Mouse (Mus musculus) heart, embryonic 14.5 days (tissue): Measurements from ENCODE around the gene Lingo3. TPM values are rescaled to one million over a fixed set of nuclear protein-coding genes. Genes with fewer than 3 reads are reported as not detected.

Experiments
- ATAC-seq: fragments of 200-750 bp; cut with Nextera tagmentation; 2 replicates; pipeline ENCODE4 v1.8.0; 2017; ENCODE audit warnings: low read depth, moderate TSS enrichment; ENCODE audit not compliant: insufficient number of reproducible peaks, insufficient read depth, low FRiP score
- H3K27ac ChIP-seq, 2 experiments: fragments of 200-500 bp in 1 of 2; fragments of 300-500 bp in 1 of 2; sonication (generic) in 1 of 2; replicated peaks in 1 of 2; 2 replicates each; pipeline ENCODE4 v1.5.1; 2012 to 2014; ENCODE audit warnings: low read depth in 2 of 2, low read length in 2 of 2, control low read depth in 1 of 2, mild to moderate bottlenecking in 1 of 2, mixed read lengths in 1 of 2; ENCODE audit not compliant: control insufficient read depth in 1 of 2, insufficient read depth in 1 of 2
- H3K27me3 ChIP-seq: fragments of 300-500 bp; sonication (generic); 2 replicates; pipeline ENCODE4 v1.6.1; 2014; ENCODE audit warnings: mild to moderate bottlenecking, low read length, control low read depth; ENCODE audit not compliant: control insufficient read depth, insufficient read depth
- H3K36me3 ChIP-seq: fragments of 300-500 bp; sonication (generic); 2 replicates; pipeline ENCODE4 v1.6.1; 2014; ENCODE audit warnings: mild to moderate bottlenecking, control low read depth, low read length, mixed read lengths; ENCODE audit not compliant: control insufficient read depth, insufficient read depth
- H3K4me1 ChIP-seq, 2 experiments: fragments of 200-500 bp in 1 of 2; fragments of 300-500 bp in 1 of 2; sonication (generic) in 1 of 2; 2 replicates each; pipeline ENCODE4 v1.6.1; 2012 to 2014; ENCODE audit warnings: low read length in 2 of 2, control low read depth in 1 of 2, mixed read lengths in 1 of 2; ENCODE audit not compliant: control insufficient read depth in 2 of 2, insufficient read depth in 2 of 2
- H3K4me2 ChIP-seq: fragments of 300-500 bp; sonication (generic); 2 replicates; pipeline ENCODE4 v1.6.1; 2014; ENCODE audit warnings: mild to moderate bottlenecking, low read length
- H3K4me3 ChIP-seq, 2 experiments: fragments of 200-500 bp in 1 of 2; fragments of 300-500 bp in 1 of 2; sonication (generic) in 1 of 2; 2 replicates each; pipeline ENCODE4 v1.5.1; 2012 to 2014; ENCODE audit warnings: low read length in 2 of 2, mild to moderate bottlenecking in 2 of 2, control low read depth in 1 of 2, low read depth in 1 of 2, moderate library complexity in 1 of 2; ENCODE audit not compliant: control insufficient read depth in 1 of 2, insufficient read depth in 1 of 2
- H3K9ac ChIP-seq: fragments of 300-500 bp; sonication (generic); 2 replicates; pipeline ENCODE4 v1.6.1; 2014; ENCODE audit warnings: mild to moderate bottlenecking, low read length
- H3K9me3 ChIP-seq: fragments of 300-500 bp; sonication (generic); 2 replicates; pipeline ENCODE4 v1.6.1; 2016; ENCODE audit warnings: low read length, control low read depth; ENCODE audit not compliant: control insufficient read depth
- WGBS: fragments of 180-500 bp; shearing (Covaris S2); extraction: QIAGEN DNeasy Blood & Tissue Kit; methylation state at CpG from one replicate; pipeline ENCODE4 v1.1.7; 2014; 5-methylcytosine and 5-hydroxymethylcytosine counted together
- polyA plus RNA-seq: library from polyadenylated mRNA; unstranded; fragments of >200 nt; fragmentation: Nextera tagmentation; extraction: Ambion mirVana; gene quantifications from 2 replicates; pipeline ENCODE4 v1.2.1, GENCODE M21; 2014

Gene Lingo3
- 0.46 TPM in 2 replicates for polyA plus RNA-seq

DNA sequence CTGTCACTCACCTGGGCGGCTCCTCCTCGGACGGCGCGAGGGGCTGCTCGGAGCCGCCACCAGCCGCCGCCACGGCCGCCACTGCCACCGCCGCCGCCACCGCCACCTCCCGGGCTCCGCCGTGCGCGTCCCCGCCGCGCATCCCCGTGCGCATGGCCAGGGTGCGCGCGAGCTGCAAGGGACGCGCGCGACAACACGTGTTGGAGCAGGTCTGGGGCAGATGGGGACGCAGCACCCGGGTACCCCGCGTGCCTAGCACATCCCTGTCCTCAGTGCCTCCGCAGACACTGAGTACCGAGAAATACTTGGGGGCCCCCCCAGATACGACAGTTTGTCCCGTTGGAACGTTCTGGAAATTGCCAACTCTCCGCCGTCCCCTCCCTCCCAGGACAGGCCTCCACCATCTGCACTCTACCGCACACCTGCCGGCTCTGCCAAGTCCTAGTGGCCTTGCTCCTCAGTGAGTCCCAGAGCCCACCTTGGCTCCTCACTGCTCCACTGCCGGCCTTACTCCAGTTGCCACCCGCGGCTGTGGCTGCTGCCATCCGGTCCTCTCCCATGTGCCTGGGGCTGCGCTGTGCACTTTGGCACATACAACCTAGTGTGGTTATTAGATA, at the start of gene Lingo3:
Gene Lingo3 (minus strand): TSS at position 109 of the 617 bp plus-strand sequence.
- Histone ChIP-seq H3K9me3 (no peaks in the 10 kb centered on the region), H3K27ac (no peak within 1 kb of the TSS), H3K36me3 (no peaks in the 10 kb centered on the region), H3K4me2 (peak within 1 kb of the TSS; percentile 81), H3K9ac (peak within 1 kb of the TSS; percentile 74), H3K4me3 (peak within 1 kb of the TSS; percentile 27 to 47), H3K27me3 (peaks cover 41% of the 10 kb centered on the region), H3K4me1 (peaks cover 0 to 9% of the 10 kb centered on the region in 2 experiments; a peak in 2 of 4 replicates)
- WGBS = 6% methylated on average over 37 of the region's 51 CpGs
- no peak for ATAC-seq

DNA sequence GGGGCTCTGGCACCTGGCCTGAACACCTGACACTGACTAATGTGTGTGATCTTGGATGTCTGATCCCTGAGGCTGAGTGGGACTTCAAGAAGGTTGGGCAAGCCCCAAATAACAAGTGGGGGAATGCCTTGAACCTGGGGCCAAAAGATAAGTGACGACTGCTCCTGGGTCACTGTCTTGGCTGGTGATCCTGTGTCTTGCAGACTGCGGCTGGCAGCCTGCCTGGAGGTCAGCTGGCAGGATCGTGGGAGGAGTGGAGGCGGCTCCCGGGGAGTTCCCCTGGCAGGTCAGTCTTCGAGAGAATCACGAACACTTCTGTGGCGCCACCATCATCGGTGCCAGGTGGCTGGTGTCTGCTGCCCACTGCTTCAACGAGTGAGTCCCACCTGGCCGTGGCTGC, 43.3 kb upstream of the Lingo3 start:
- peaks cover 31% of the 10 kb centered on the region for H3K27me3 ChIP-seq
- H3K4me2 ChIP-seq = no peak overlapping the region
- H3K4me1 ChIP-seq = peaks cover 0 to 4% of the 10 kb centered on the region in 2 experiments; a peak in 1 of 4 replicates
- no peaks in the 10 kb centered on the region for H3K36me3 ChIP-seq
- H3K9ac ChIP-seq = no peak overlapping the region
- H3K9me3 ChIP-seq = no peaks in the 10 kb centered on the region
- H3K4me3 ChIP-seq = no peak overlapping the region
- WGBS = 42% methylated on average over 11 of the region's 11 CpGs
- H3K27ac ChIP-seq = no peak overlapping the region
- ATAC-seq = no peak

DNA sequence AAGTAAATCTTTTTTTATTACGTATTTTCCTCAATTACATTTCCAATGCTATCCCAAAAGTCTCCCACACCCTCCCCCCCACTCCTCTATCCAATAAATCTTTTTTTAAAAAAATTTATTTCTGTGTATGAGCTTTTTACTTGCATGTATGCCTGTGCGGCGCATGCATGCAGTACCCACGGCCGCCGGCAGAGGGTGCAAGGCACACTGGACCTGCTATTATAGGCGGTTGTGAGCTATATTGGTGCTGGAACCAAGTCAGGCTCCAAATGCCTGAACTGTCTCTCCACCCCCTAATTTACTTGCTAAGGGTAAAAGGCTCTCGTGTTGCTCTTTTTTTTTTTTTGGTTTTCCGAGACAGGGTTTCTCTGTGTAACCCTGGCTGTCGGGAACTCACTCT, 37.5 kb upstream of the Lingo3 start:
- Histone ChIP-seq H3K4me2 (no peak overlapping the region), H3K27ac (no peak overlapping the region), H3K9ac (no peak overlapping the region), H3K4me1 (peaks cover 7 to 8% of the 10 kb centered on the region in 2 experiments), H3K36me3 (no peaks in the 10 kb centered on the region), H3K9me3 (no peaks in the 10 kb centered on the region), H3K4me3 (no peak overlapping the region), H3K27me3 (no peaks in the 10 kb centered on the region)
- 27% methylated on average over 10 of the region's 10 CpGs for WGBS
- no peak for ATAC-seq

DNA sequence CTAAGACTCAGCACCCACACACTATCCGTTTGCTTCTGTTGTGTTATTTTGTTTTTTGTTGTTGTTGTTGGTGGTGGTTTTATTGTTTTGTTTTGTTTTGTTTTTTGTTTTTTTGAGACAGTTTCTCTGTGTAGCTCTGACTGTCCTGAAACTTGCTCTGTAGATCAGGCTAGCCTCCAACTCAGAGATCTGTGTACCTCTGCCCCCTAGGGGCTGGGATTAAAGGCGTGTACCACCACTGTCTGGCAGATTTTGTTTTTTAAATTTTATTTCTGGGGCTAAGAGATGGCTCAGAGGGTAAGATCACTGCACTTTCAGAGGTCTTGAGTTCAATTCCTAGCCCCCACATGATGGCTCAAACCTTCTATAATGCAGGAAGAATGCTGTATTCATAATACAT, 37.1 kb upstream of the Lingo3 start:
- no peaks in the 10 kb centered on the region for H3K36me3 ChIP-seq
- no peak for ATAC-seq
- no peaks in the 10 kb centered on the region for H3K27me3 ChIP-seq
- H3K4me3 ChIP-seq = no peak overlapping the region
- H3K27ac ChIP-seq = no peak overlapping the region
- WGBS = 72% methylated on average over 2 of the region's 2 CpGs
- H3K4me1 ChIP-seq = peaks cover 7 to 8% of the 10 kb centered on the region in 2 experiments
- no peak overlapping the region for H3K9ac ChIP-seq
- H3K9me3 ChIP-seq = no peaks in the 10 kb centered on the region
- no peak overlapping the region for H3K4me2 ChIP-seq

DNA sequence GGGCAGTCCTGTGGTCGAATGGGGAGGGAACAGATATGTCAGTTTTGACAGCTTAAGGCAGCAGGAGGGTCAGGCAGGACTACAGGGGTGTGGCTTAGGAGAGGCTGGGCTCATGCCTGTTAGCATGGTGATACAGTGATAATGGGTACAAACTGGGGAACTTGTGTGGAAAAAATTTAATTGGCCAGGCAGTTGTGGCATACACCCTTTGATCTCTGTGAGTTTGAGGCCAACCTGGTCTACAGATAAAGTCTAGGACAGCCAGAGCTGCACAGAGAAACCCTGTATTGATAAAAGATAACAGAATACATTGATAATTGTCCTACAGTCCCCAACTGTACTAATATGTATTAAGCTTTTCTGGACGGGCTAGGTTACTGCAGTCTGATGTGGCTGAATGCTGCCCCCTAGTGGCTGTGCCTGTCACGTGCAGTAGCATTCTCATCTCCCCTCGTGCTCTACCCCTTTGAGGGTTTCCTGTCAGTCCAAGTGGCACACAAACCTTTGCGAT, 36.3 kb upstream of the Lingo3 start:
- 11% methylated on average over 5 of the region's 5 CpGs for WGBS

DNA sequence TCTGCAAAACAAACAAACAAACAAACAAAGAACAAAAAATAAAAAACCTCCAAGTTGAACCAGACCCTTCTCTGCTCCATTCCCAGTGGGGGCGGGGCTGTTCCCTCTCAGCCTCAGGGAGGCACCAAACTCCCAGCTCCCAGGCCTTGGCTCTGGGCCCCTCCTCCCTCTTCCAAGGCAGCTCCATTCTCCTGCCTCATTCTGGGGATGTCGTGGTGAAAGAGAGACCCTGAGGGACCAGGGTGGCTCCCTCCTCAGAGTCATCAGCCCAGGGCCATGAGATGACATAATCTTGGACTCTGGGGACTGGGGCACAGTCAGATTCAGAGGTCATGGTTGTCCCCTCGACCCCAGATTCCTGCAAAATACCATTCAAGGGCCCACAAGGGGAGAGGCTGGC, 32.8 kb upstream of the Lingo3 start:
- Histone ChIP-seq H3K9me3 (no peaks in the 10 kb centered on the region), H3K4me2 (no peak overlapping the region), H3K27me3 (no peaks in the 10 kb centered on the region; the same call in 1 of the 2 replicates), H3K9ac (no peak overlapping the region), H3K4me1 (peaks cover 7 to 8% of the 10 kb centered on the region in 2 experiments), H3K36me3 (no peaks in the 10 kb centered on the region), H3K27ac (no peak overlapping the region), H3K4me3 (no peak overlapping the region)
- peak; percentile 19; the same call in 1 of the 2 replicates for ATAC-seq
- 30% methylated on average over 3 of the region's 3 CpGs for WGBS

More for the DNA sequence above, 36.3 kb upstream of the Lingo3 start:
- Histone ChIP-seq H3K9ac (no peak overlapping the region), H3K4me2 (no peak overlapping the region), H3K27ac (no peak overlapping the region), H3K4me1 (peaks cover 7 to 8% of the 10 kb centered on the region in 2 experiments), H3K4me3 (no peak overlapping the region), H3K27me3 (no peaks in the 10 kb centered on the region), H3K36me3 (no peaks in the 10 kb centered on the region), H3K9me3 (no peaks in the 10 kb centered on the region)
- no peak for ATAC-seq

DNA sequence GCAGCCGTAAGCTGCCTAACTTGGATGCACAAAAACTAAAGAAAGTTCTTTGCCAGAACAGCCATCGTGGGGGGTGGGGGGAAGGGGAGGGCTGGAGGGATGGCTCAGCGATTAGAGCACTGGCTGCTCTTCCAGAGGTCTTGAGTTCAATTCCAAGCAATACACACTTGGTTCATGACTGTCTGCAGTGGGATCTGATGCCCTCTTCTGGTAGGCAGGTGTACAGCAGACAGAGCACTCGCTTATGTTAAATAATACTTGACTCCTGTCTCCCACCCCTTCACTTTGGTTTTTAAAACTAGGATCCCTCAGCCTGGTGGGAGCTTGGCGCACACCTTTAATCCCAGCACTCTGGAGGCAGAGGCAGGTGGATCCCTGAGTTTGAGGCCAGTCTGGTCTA, 32.2 kb upstream of the Lingo3 start:
- Histone ChIP-seq H3K9ac (no peak overlapping the region), H3K36me3 (no peaks in the 10 kb centered on the region), H3K4me3 (no peak overlapping the region), H3K4me1 (peaks cover 7 to 8% of the 10 kb centered on the region in 2 experiments), H3K9me3 (no peaks in the 10 kb centered on the region), H3K4me2 (no peak overlapping the region), H3K27ac (no peak overlapping the region), H3K27me3 (no peaks in the 10 kb centered on the region; the same call in 1 of the 2 replicates)
- no peak for ATAC-seq
- WGBS = 30% methylated on average over 5 of the region's 5 CpGs
